Mouse (Mus musculus) heart, postnatal 36 days (tissue): ENCODE results near the gene Fzd2. TPM values are rescaled to one million over a fixed set of nuclear protein-coding genes. Genes with fewer than 3 reads are reported as not detected.

Experiments used
- DNase-seq, 2 experiments: peaks; one replicate each; pipeline ENCODE4 v3.0.0; 2021 to 2022
- intact Hi-C: fragments of 180-260 bp; cut with DNase I; formaldehyde crosslinking; loops from one replicate; pipeline ENCODE4 v1.15.1; 2025
- total RNA-seq, 2 experiments: library from RNA; stranded (reverse); gene quantifications; 2 replicates each; pipeline ENCODE4 v1.2.3; 2021

Fzd2 gene
- total RNA-seq, 2 experiments from 2014 or later: 3.1 to 5.4 TPM

DNA sequence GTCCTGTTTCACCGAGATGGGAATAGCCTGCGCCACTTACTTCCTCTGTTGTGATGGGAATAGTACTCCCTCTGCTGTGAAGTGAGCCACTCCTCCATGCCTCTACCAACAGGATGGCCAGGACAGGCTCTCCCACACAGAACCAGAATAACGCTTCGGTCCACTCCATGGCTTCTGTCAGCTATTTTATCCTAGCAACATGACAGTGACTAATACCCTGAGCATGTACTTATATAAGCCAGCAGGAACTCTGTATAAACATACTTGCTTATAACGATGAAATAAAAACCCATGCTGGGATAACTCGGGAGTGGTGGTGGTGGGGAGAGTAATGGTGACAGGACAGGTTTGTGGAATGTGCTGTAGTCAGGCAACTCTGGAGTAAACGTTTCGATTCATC is 51.7 kb downstream of the Fzd2 start:
- DNase-seq: no peak
- intact Hi-C loops: no loop called here

DNA sequence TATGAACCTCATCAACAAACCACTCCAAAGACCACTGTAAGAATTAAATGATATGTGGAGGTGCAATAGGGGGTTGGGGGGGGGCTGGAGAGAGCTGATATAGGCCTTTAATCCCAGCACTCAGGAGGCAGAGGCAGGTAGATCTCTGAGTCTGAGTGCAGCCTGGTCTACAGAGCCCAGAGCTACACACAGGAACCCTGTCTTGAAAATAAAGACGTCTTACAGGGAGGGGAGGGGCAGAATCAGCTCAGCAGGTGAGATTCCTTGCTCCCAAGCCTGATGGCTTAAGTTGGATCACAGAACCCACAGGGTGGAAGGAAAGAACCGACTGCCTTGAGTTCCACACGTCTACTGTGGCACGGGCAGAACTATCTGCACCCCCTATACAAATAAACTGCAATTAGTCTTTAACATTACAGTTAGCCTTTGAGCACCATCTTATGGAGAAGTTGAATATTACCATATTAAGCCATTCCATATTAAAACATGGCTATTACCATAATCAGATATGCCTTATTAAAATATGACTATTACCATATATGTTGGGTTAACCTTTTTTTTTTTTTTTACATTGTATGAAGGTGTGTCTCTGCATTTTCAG is 52.2 kb downstream of the Fzd2 start:
- intact Hi-C loops: no loop called here
- no peak for DNase-seq

DNA sequence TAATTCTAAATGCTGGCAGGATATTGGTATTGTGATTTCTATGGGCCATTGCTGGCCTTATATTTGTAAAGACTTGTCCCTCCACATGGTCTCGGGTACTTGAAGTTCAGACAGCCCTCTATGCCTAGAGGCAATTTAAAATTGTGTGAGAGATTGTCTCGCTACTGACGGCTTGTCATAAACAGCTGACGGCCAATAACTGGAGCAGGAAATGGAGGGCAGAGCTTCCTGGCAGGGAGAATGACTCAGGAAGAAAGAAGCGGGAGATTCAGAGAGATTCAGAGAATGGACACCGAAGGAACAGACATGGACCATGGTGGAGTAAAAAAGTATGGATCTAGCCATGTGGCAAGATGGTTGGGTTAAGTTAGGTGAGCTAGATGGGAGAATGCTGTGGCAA is 52.7 kb downstream of the Fzd2 start:
- DNase-seq: no peak
- intact Hi-C loops: no loop called here

Other genes starting within 250 kb of the Fzd2 start
- gene Slc4a1, start 238.2 kb upstream of the Fzd2 start, total RNA-seq: 1 to 10 TPM; 2.1 to 7.8 TPM
- under 1 TPM in 1 of 2 experiments, not detected in 1; 0.19 TPM for gene Rundc3a, start 211.0 kb upstream of the Fzd2 start, total RNA-seq
- 100 to 1,000 TPM; 174 to 183 TPM for gene Slc25a39, start 196.4 kb upstream of the Fzd2 start, total RNA-seq
- gene Grn, start 174.1 kb upstream of the Fzd2 start, total RNA-seq: 100 to 1,000 TPM; 113 to 122 TPM
- 1 to 10 TPM; 4.3 to 5.2 TPM for gene Fam171a2, start 156.7 kb upstream of the Fzd2 start, total RNA-seq
- 1 to 10 TPM; 3.1 to 3.8 TPM for gene Itga2b, start 134.3 kb upstream of the Fzd2 start, total RNA-seq
- gene Gpatch8, start 48.0 kb upstream of the Fzd2 start, total RNA-seq: 10 to 100 TPM; 18.0 to 21.9 TPM
- 1 to 10 TPM; 1.4 to 1.5 TPM for gene Gm11627, start 24.9 kb upstream of the Fzd2 start, total RNA-seq
- not detected for gene Meioc, start 59.3 kb downstream of the Fzd2 start, total RNA-seq
- 10 to 100 TPM; 19.6 to 24.9 TPM for gene Ccdc43, start 93.4 kb downstream of the Fzd2 start, total RNA-seq
- 1 to 10 TPM; 4.1 to 6.2 TPM for gene Adam11, start 157.0 kb downstream of the Fzd2 start, total RNA-seq
- 10 to 100 TPM; 23.6 to 33.0 TPM for gene Gjc1, start 215.3 kb downstream of the Fzd2 start, total RNA-seq
- 10 to 100 TPM; 12.7 to 17.0 TPM for gene Higd1b, start 231.5 kb downstream of the Fzd2 start, total RNA-seq